Mouse (Mus musculus): Measurements from ENCODE around the gene D030056L22Rik. TPM values are rescaled to one million over a fixed set of nuclear protein-coding genes. Genes with fewer than 3 reads are reported as not detected.

The D030056L22Rik gene
- polyA plus RNA-seq, 1 experiment from 2014 or later = 26.5 TPM

DNA sequence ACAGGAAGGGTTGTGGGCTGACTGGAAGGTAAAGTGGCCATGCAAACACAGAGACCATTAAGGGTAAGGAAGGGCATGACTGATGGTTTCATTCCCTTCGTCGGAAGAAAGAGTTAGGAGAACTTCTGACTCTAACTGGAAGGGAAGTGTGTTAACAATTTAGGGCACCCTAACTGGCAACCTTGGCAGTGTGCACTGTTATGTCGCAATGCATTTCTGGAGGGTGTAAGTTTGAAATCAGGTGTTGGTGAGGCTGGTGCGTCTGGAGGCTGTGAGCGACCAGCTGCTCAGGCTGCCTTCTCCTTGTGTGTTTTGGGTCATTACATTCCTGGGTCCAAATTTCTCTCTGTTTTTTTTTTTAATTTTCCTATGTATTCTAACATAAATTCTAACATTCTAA lies 31.0 kb downstream of the D030056L22Rik start:
- Histone ChIP-seq H3K4me1 (no peaks in the 10 kb centered on the region), H3K4me2 (replicated peaks) (no peak overlapping the region), H3K27me3 (peaks cover under 1% of the 10 kb centered on the region; the same call in 1 of the 2 replicates), H3K36me3 (no peaks in the 10 kb centered on the region), H3K9ac (no peak overlapping the region), H3K9me3 (no peaks in the 10 kb centered on the region), H3K27ac (no peak overlapping the region), H3K4me3 (no peak overlapping the region)
- ATAC-seq (ENCODE audit: low FRiP score, low read depth) = no peak
- 67% methylated on average over 5 of the region's 5 CpGs for WGBS

- WGBS = 88% methylated on average over 5 of the region's 5 CpGs
- Histone ChIP-seq H3K36me3 (no peaks in the 10 kb centered on the region), H3K27me3 (peaks cover 18% of the 10 kb centered on the region), H3K9ac (no peak overlapping the region), H3K4me2 (replicated peaks) (no peak overlapping the region), H3K27ac (no peak overlapping the region), H3K9me3 (no peaks in the 10 kb centered on the region), H3K4me1 (peaks cover 12% of the 10 kb centered on the region), H3K4me3 (no peak overlapping the region)
- no peak for ATAC-seq (ENCODE audit: low FRiP score, low read depth)
These were observed 33.8 kb downstream of the D030056L22Rik start for GRCm38 (mm10) chr19:18746576-18747340.

DNA sequence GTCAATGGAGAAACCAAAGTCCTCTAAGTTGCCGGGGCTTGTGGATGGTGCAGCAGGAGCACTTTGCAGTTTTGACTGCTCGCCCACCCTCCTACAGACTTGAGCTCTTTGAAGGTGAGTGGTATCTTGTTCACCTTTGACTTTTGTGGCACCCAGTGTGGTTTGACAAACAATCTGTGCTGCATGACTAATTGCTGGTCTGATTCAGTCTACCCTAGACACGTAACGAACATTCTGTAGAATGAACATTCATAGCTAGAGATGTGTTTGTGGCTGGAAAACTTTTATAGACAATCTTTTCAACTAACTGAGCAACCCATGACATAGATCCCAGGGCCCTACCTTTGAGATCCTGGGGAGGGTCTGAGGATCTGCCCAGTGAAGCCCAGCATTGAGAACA lies 34.4 kb downstream of the D030056L22Rik start:
- no peak overlapping the region for H3K9ac ChIP-seq
- ATAC-seq (ENCODE audit: low FRiP score, low read depth) = no peak
- whole genome bisulfite sequencing = 91% methylated on average over 4 of the region's 4 CpGs
- no peaks in the 10 kb centered on the region for H3K36me3 ChIP-seq
- H3K9me3 ChIP-seq = no peaks in the 10 kb centered on the region
- no peak overlapping the region for H3K4me3 ChIP-seq
- no peak overlapping the region for H3K4me2 ChIP-seq (replicated peaks)
- H3K27me3 ChIP-seq = peaks cover 18% of the 10 kb centered on the region
- peaks cover 12% of the 10 kb centered on the region for H3K4me1 ChIP-seq
- H3K27ac ChIP-seq = no peak overlapping the region

GRCm38 (mm10) chr19:18749598-18750339 lies 36.8 kb downstream of the D030056L22Rik start, which contains the start of gene Trpm6:
TSS of gene Trpm6 (plus strand) at chr19:18749983.
- no peaks in the 10 kb centered on the region for H3K36me3 ChIP-seq
- peak within 1 kb of the TSS; percentile 48 for H3K4me3 ChIP-seq
- H3K4me1 ChIP-seq = peaks cover 12% of the 10 kb centered on the region
- no peaks in the 10 kb centered on the region for H3K9me3 ChIP-seq
- peak within 1 kb of the TSS; percentile 87 for H3K4me2 ChIP-seq (replicated peaks)
- H3K9ac ChIP-seq = peak within 1 kb of the TSS; percentile 65
- H3K27ac ChIP-seq = no peak within 1 kb of the TSS
- peaks cover 18% of the 10 kb centered on the region for H3K27me3 ChIP-seq
- ATAC-seq (ENCODE audit: low FRiP score, low read depth) = peak; percentile 48
- WGBS = 5% methylated on average over 41 of the region's 41 CpGs

DNA sequence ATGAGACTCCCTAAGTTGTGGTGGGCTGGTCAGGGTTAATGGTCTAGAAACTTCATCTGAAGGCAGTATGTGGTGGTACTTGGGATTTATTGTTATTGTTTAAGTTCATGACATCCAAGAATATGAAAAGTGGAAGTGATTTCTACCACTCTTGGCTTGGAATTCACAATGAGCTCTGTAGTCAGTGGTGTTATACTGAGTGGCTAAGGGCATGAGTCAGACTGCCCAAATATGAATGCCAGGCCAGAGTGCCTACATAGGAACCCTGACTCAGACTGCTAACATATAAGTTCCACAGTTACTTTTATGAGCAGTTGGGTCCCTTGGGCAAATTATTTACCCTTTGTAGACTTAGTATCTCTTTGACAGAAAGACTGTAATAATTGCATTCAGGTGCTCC lies 44.2 kb downstream of the D030056L22Rik start:
- Histone ChIP-seq H3K9ac (no peak overlapping the region), H3K4me1 (no peaks in the 10 kb centered on the region), H3K27me3 (no peaks in the 10 kb centered on the region), H3K36me3 (no peaks in the 10 kb centered on the region), H3K4me2 (replicated peaks) (no peak overlapping the region), H3K4me3 (no peak overlapping the region), H3K27ac (no peak overlapping the region), H3K9me3 (no peaks in the 10 kb centered on the region)
- ATAC-seq (ENCODE audit: low FRiP score, low read depth) = no peak

DNA sequence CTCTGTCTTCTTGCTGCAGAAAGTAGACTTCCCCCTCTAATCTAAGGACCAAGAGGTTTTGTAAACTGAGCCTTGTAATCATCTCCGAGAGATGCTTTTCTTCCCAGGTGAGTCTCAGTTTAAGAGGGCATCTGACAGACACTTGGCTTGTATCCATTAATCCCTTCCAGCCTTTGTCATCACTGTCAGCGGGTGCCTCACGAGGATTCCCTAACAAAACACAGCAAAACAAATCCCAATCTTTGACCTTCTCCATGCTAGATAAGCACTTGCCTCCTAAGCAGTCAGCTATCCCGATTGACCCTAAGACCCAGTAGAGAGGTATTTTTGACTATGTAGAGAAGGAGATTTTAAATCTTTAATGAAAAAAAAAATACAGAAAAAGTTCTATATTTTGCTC lies 44.7 kb downstream of the D030056L22Rik start:
- H3K27ac ChIP-seq = no peak overlapping the region
- H3K27me3 ChIP-seq = no peaks in the 10 kb centered on the region
- H3K36me3 ChIP-seq = no peaks in the 10 kb centered on the region
- no peaks in the 10 kb centered on the region for H3K9me3 ChIP-seq
- no peak for ATAC-seq (ENCODE audit: low FRiP score, low read depth)
- H3K9ac ChIP-seq = no peak overlapping the region
- WGBS = 72% methylated on average over 4 of the region's 4 CpGs
- no peak overlapping the region for H3K4me2 ChIP-seq (replicated peaks)
- H3K4me1 ChIP-seq = no peaks in the 10 kb centered on the region
- H3K4me3 ChIP-seq = no peak overlapping the region

DNA sequence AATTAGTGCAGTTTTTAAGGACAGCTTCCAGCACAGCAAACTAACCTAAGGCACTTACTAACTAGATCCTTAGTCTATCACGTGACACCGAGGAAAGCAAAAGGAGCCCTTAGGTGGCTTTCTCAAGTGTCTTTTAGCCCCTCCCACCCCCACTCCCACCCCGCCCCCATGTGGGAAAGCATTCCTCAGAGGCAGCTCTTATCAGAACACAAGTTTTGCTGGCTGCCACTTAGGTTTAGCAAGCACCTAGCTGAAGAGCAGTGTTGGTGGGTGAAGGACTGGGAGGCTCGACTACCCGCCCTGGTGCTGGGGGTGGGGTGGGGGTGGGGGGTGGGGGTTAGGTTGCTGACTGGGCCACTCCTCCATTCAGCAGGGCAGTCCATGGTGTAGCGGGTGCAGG lies 45.3 kb downstream of the D030056L22Rik start:
- Histone ChIP-seq H3K4me1 (no peaks in the 10 kb centered on the region), H3K4me2 (replicated peaks) (no peak overlapping the region), H3K4me3 (no peak overlapping the region), H3K27ac (no peak overlapping the region), H3K27me3 (no peaks in the 10 kb centered on the region), H3K9me3 (no peaks in the 10 kb centered on the region), H3K36me3 (no peaks in the 10 kb centered on the region), H3K9ac (no peak overlapping the region)
- 47% methylated on average over 6 of the region's 6 CpGs for WGBS
- no peak for ATAC-seq (ENCODE audit: low FRiP score, low read depth)

DNA sequence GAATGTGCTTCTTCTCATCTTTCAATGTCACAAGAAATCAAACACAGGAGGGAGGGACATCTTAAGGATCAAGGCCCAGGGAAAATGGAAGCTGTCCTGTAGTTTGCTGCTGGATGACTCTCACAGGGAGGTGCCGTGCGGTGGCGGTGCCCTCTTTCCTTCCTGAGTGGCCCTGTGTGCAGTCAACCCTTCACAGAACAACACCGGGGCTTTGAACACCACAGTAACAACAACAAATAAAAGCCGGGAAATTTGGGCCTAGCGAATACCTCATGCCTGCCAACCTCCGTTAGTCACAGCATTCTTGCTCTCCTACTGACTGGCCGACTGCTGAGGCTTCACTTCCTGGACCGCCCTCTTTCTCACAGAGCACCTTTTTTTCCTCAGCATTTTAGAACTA lies 45.9 kb downstream of the D030056L22Rik start:
- no peak overlapping the region for H3K27ac ChIP-seq
- H3K9ac ChIP-seq = no peak overlapping the region
- no peaks in the 10 kb centered on the region for H3K36me3 ChIP-seq
- no peak overlapping the region for H3K4me3 ChIP-seq
- no peak overlapping the region for H3K4me2 ChIP-seq (replicated peaks)
- 62% methylated on average over 9 of the region's 9 CpGs for whole genome bisulfite sequencing
- H3K9me3 ChIP-seq = no peaks in the 10 kb centered on the region
- no peaks in the 10 kb centered on the region for H3K27me3 ChIP-seq
- no peak for ATAC-seq (ENCODE audit: low FRiP score, low read depth)
- H3K4me1 ChIP-seq = no peaks in the 10 kb centered on the region

DNA sequence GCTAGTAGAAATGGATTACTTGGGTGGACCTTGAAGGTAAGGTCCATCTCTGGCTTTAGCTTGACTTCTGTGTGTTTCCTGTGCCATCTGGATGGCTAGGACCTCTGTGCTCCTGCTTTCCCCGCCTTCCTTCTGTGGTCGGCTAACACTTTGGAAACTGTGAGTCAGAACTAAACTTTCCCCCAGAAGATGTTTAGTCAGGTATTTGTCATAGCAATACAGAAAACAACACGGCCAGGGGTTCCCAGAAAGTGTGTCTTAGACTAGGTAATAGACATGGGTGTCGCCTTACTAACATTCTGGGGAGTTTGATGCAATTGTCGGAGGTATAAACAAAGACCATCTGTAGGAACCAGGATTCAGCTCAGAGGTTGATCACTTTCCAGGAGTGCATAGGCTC lies 53.4 kb downstream of the D030056L22Rik start:
- 80% methylated on average over 5 of the region's 5 CpGs for WGBS
- Histone ChIP-seq H3K4me3 (no peak overlapping the region), H3K27ac (no peak overlapping the region), H3K4me2 (replicated peaks) (no peak overlapping the region), H3K27me3 (no peaks in the 10 kb centered on the region), H3K9ac (no peak overlapping the region), H3K36me3 (no peaks in the 10 kb centered on the region), H3K4me1 (no peaks in the 10 kb centered on the region), H3K9me3 (no peaks in the 10 kb centered on the region)
- ATAC-seq (ENCODE audit: low FRiP score, low read depth) = no peak

Other genes with a start within 250 kb of the D030056L22Rik start
- 60.8 and 65.3 TPM in 2 replicates for gene Ostf1, start 81.4 kb upstream of the D030056L22Rik start, polyA plus RNA-seq (2015; fragmentation: Nextera tagmentation; extraction: Ambion mirVana)
- 17.7 and 24.6 TPM in 2 replicates for gene Nmrk1, start 81.2 kb upstream of the D030056L22Rik start, polyA plus RNA-seq (2015; fragmentation: Nextera tagmentation; extraction: Ambion mirVana)
- 28.5 and 30.0 TPM in 2 replicates for gene Carnmt1, start 42.4 kb upstream of the D030056L22Rik start, polyA plus RNA-seq (2015; fragmentation: Nextera tagmentation; extraction: Ambion mirVana)
- 0.38 and 0.39 TPM in 2 replicates for gene Trpm6, start 36.8 kb downstream of the D030056L22Rik start, polyA plus RNA-seq (2015; fragmentation: Nextera tagmentation; extraction: Ambion mirVana)

Data from limb, embryonic 13.5 days (tissue).